In the genomic region with DNA sequence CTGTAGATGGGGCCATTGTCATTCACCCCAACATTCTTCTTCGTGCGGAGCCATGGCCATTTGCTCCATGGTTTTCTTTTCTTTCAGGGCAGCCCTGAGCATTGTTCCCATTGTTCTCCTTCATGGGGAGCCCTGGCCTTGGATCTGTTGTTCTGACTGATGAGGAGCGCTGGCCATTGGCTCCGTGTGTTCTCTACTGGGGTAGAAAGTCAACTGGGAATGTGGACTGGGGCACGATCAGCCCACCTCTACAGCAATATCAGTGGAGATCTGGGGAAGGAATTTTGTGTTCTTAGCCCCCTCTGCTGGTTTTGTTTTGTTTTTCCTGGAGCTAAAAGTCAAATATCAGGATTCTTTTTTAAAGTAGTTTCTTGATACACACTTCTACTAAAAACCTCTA, we compare ENCODE assay signal across 12 mouse cellular contexts. TPM values are rescaled to one million over a fixed set of nuclear protein-coding genes. Genes with fewer than 3 reads are reported as not detected.
DNase-seq lines count a peak whose midpoint lies in the region; ATAC-seq and TF ChIP-seq lines count a peak whose summit lies in the region.
"Had no signal": no experiment of that assay in that cellular context is flagged by ENCODE, and none has a peak within 500 bp of the region (broad histone marks: within the 10 kb centered on the region; RNA-seq: fewer than 3 reads in every experiment).

No protein-coding gene starts in this region.

- no peak overlapping the region for H3K27ac ChIP-seq in kidney, postnatal 0 days
- H3K27ac ChIP-seq in heart, embryonic 11.5 days (ENCODE audit: low read depth, low read length) = no peak overlapping the region
- H3K27ac ChIP-seq: liver, embryonic 15.5 days had no signal

- 0 out of 2 replicates have a peak, but pooled peaks cover 9% of the 10 kb centered on the region for H3K36me3 ChIP-seq in kidney, postnatal 0 days (ENCODE audit: insufficient read depth, low read length)
- H3K36me3 ChIP-seq in heart, embryonic 11.5 days (ENCODE audit: control insufficient read depth, insufficient read depth, low read length) = peaks cover 8% of the 10 kb centered on the region

- peak; percentile 57 for TF ChIP-seq CTCF in kidney, postnatal 0 days (IDR thresholded peaks at IDR 0.05; ENCODE audit: low read depth)

- no peak overlapping the region for H3K4me2 ChIP-seq in kidney, postnatal 0 days (ENCODE audit: low read length)
- no peak overlapping the region for H3K4me2 ChIP-seq in heart, embryonic 11.5 days
- H3K4me2 ChIP-seq: liver, embryonic 15.5 days had no signal

- peak; percentile 24 for DNase-seq in cerebellum, adult 11 months
- peak; percentile 50 for DNase-seq in kidney, postnatal 0 days (ENCODE audit: low spot score)
- no peak for DNase-seq in kidney, postnatal 4 days
- peak; percentile 16 for DNase-seq in 3T3-L1 (ENCODE audit: low read depth, low spot score)
- peak; percentile 26 for DNase-seq in cerebellum, adult 11-12 months
- no peak for DNase-seq in c-Kit-positive CD71-positive TER-119-positive erythroid progenitor cells, embryonic 14.5 days (ENCODE audit: low spot score)

- no peaks in the 10 kb centered on the region for H3K4me1 ChIP-seq in kidney, postnatal 0 days (replicated peaks; ENCODE audit: insufficient read depth, low read length)
- no peaks in the 10 kb centered on the region for H3K4me1 ChIP-seq in heart, embryonic 11.5 days (ENCODE audit: control insufficient read depth, insufficient read depth, low read length)
- H3K4me1 ChIP-seq: liver, embryonic 15.5 days had no signal

- no peak overlapping the region for H3K4me3 ChIP-seq in kidney, postnatal 0 days (replicated peaks; ENCODE audit: low read depth, low read length)
- H3K4me3 ChIP-seq in heart, embryonic 11.5 days (ENCODE audit: low read depth, low read length) = no peak overlapping the region
- H3K4me3 ChIP-seq: liver, embryonic 15.5 days had no signal

- H3K9ac ChIP-seq in kidney, postnatal 0 days (ENCODE audit: low read depth, low read length) = no peak overlapping the region
- no peak overlapping the region for H3K9ac ChIP-seq in heart, embryonic 11.5 days (ENCODE audit: low read depth, low read length)
- H3K9ac ChIP-seq: liver, embryonic 15.5 days had no signal

- no peaks in the 10 kb centered on the region for H3K27me3 ChIP-seq in kidney, postnatal 0 days (ENCODE audit: insufficient read depth, low read length)
- no peaks in the 10 kb centered on the region for H3K27me3 ChIP-seq in heart, embryonic 11.5 days (ENCODE audit: control insufficient read depth, insufficient read depth, low read length)
- H3K27me3 ChIP-seq: liver, embryonic 15.5 days had no signal

- ATAC-seq in cerebellum, adult (ENCODE audit: insufficient number of reproducible peaks, low FRiP score, low TSS enrichment) = no peak
- no peak for ATAC-seq in kidney, postnatal 0 days (replicated peaks; ENCODE audit: low FRiP score, low read depth)
- ATAC-seq in heart, embryonic 11.5 days (replicated peaks; ENCODE audit: insufficient number of reproducible peaks, low FRiP score, low TSS enrichment) = no peak
- ATAC-seq: forebrain, embryonic 16.5 days had no signal

- H3K9me3 ChIP-seq in kidney, postnatal 0 days (replicated peaks; ENCODE audit: low read length) = no peaks in the 10 kb centered on the region
- peaks cover 3% of the 10 kb centered on the region for H3K9me3 ChIP-seq in heart, embryonic 11.5 days (replicated peaks; ENCODE audit: control insufficient read depth, low read length)
- H3K9me3 ChIP-seq: liver, embryonic 15.5 days had no signal

- WGBS in kidney, postnatal 0 days = 74% methylated on average over 5 of the region's 5 CpGs
- 80% methylated on average over 5 of the region's 5 CpGs for WGBS in heart, embryonic 11.5 days (ENCODE audit: insufficient replicate concordance)

RNA-seq across cellular contexts. Expression of a gene that starts 46.6 kb away (rescaled TPM):
- not detected in 2 replicates for polyA plus RNA-seq in kidney, postnatal 0 days (2015; fragmentation: Nextera tagmentation; extraction: Ambion mirVana)
- polyA plus RNA-seq in heart, embryonic 11.5 days (2014; fragmentation: Nextera tagmentation; extraction: Ambion mirVana) = not detected in 2 replicates
- polyA plus RNA-seq: forebrain, embryonic 16.5 days; liver, embryonic 15.5 days; neural tube, embryonic 14.5 days; testis, adult 2 months had no signal

Comparison
In these comparisons a context has a peak if more than half of its experiments do, and no peak if none do; other contexts are left out.
1. DNase-seq: peak in cerebellum, adult 11 months (single experiment), kidney, postnatal 0 days (single experiment), 3T3-L1 (single experiment) and cerebellum, adult 11-12 months (single experiment); none in kidney, postnatal 4 days (0 of 2) and c-Kit-positive CD71-positive TER-119-positive erythroid progenitor cells, embryonic 14.5 days (single experiment).